Mouse (Mus musculus) urinary bladder, postnatal 25 days (tissue): ENCODE measurements around the gene Als2.

Experiments
- DNase-seq: peaks from one replicate; pipeline ENCODE4 v3.0.0; 2022; ENCODE audit warnings: low spot score

Als2 gene

DNA sequence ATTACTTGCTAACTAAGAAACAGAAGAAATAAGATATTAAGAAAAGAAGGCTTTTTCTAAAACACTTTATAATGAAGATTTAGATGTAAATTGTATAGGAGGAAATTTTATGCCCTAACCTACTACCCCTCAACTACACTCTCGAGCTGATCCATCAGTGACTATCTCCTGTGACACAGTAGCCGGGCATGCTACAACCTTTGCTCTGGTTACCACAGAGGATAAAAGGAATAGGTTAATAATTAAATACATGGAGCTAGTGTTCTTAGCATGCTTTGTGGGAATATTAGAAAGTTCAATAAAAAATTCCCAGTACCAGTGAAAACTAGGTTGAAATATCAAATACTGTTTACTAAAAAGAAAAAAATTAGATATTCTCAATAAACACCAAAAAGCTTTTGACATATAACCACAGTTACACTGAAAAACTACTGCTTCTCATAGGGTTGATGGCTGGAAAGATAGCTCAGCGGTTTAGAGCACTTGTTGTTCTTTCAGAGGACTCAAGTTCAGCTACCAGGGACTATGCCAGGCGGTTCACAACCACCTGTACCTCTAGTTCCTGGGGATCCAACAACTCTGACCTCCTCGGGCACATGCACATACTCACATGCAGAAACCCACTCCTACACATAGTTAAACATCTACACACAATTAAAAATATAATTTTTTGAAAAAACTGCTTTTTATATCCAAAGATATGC lies 24.8 kb downstream of the Als2 start:
- no peak for DNase-seq

DNA sequence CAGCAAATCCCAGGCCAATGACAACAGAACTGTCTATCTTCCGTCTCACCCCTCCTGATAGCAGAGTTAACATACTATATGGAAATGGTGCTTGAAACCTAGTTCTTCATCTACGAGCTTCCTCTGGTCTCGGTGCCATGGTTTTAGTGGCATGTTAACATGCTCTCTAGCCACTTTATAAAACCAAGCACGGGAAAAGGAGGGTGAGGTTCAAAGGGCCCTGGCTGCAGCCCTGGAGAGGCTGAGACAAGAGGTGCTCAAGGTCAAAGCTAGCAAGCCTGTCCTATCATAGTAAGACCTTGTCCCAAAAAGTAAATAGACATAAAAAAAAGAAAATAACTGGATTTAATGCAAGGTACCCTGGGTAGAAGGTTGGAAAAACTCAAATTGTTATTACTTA lies 25.4 kb downstream of the Als2 start:
- no peak for DNase-seq

- DNase-seq: no peak
Observed at GRCm38 (mm10) chr1:59208331-59208730, 28.7 kb downstream of the Als2 start.

DNA sequence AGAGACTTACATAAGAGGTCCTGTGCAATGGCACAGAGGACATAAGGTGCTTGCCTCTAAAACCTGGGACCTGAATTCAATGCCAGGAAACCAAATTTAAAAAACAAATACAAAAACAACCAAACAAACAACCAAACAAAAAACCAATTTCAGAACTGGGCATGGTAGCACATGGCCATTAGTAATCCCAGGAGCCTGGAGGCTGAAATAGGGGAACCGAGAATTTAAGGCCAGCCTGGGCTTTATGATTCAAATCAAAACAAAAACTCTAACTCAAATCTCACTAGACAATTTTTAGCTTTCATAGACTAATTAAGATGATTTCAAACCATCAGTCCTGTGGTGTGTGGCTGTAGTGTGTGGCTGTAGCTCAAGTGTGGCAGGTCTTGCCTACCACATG lies 32.5 kb downstream of the Als2 start:
- DNase-seq: no peak

- DNase-seq: no peak
Observed at GRCm38 (mm10) chr1:59202367-59202766, 34.7 kb downstream of the Als2 start.

DNA sequence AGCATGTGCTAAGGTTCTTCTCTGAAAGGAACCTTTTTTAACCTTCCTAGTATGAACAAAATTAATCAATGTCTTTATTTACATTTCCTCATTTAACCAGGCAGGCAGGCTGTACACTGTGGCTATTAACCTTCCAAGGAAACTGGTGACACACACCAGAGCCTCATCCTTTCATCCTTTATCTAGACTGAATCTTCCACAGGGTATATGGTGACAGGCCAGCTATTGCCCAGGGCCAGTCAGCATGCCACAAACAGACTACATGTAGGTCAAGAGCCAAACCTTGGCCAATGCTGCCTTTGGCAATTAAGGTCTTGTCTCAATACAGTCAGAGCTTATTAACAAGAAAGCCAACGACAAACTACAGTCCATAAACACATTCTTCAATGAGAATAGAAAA lies 35.5 kb downstream of the Als2 start:
- DNase-seq: no peak

GRCm38 (mm10) chr1:59200960-59201359 lies 36.1 kb downstream of the Als2 start:
- no peak for DNase-seq

DNA sequence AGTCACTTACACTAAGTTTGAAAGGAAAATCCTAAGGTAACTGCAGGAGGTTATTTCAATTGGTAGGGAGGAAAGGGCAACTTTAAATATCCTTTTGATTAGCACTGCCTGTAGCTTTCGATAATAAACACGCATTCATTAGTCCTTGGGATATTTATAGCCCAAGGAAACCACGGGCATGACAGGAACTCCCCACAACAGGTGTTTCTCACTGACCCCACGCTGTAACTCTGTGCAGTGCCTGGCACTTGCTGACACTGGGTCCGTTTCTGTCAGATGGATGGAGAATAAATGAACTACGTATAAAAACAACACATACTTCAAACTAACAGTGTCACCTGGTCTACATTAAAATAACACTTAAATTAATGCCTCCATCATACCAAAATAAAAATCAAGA lies 42.1 kb downstream of the Als2 start:
- DNase-seq: no peak

DNA sequence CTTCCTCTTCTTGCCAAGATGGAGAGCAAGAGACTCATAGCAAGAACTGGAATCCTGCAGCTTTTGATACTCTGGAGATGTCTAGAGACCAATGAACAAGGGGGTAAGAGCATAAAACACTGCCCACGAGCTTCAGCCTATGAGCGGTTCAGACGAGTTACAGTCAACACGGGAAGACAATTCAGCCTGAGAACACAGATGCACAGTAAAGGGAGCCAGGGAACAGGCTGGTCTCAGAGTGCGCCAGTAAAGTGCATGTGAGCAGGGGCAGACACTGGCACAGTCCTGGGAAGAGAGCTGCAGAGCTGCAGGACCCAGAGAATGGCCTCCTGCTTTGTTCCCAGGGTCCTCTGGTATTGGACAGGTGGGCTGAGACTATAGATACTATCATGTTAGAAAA lies 49.2 kb downstream of the Als2 start:
- no peak for DNase-seq

- no peak for DNase-seq
Observed at GRCm38 (mm10) chr1:59186317-59186716, 50.7 kb downstream of the Als2 start.

- DNase-seq: no peak
Observed at GRCm38 (mm10) chr1:59185410-59185809, 51.6 kb downstream of the Als2 start.

DNA sequence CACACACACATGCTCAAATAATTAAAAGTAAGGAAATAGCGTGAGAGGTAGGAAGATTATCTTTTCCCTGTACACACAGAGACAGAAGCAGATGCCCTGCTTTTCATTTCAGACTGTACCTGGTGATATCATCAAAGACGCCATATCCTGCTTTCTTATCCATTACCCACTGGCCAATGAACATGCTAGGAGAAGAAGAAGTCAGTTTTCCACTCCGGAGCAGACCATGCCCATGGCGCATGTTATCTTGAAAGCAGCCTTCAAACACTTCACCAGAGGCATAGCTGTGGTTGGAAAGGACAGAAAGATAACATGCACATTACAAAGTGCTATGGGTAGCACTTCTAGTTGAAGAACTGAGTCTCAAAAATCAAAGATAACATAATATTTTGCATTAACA lies 54.0 kb downstream of the Als2 start:
- no peak for DNase-seq

DNA sequence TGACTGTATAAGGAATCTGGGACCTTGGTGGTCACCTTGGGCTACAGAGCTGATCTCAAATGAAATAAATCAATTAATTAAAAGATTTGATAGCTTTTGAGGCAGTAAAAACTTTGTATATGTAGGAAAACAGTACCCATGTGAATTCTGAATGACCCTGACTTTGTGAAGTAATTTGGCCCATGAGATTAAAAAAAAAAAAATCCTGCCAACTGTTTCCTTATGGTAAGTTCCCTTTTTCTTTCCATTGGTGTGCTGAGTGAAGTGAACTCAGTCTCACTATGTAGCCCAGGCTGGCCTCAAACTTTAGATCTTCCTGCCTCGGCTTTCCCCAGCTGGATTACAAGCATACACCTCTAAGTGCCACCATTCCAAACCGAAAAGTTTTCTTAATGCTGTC lies 54.7 kb downstream of the Als2 start:
- no peak for DNase-seq

DNA sequence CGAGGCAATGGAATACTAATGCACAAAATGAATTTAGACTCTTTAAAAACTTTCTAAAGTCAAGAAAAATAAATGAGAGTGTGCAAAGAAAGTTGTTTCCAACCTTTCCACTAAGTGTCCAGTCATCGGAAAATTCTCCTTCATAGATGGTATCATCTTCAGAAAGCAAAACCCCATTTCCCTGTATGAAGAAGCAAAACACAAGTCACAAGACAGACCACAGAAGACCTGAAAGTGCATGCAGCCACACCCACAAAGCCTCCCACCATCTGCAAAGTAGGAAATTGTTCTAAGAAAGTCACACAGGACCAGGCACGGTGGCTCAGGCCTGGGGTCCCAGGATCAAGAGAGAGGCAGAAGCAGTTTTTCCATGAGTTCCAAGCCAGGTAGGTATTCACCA lies 57.0 kb downstream of the Als2 start:
- no peak for DNase-seq

- DNase-seq: no peak
Observed at GRCm38 (mm10) chr1:59178401-59178800, 58.6 kb downstream of the Als2 start.

- DNase-seq: no peak
Observed at GRCm38 (mm10) chr1:59174514-59175373, 62.3 kb downstream of the Als2 start.

DNA sequence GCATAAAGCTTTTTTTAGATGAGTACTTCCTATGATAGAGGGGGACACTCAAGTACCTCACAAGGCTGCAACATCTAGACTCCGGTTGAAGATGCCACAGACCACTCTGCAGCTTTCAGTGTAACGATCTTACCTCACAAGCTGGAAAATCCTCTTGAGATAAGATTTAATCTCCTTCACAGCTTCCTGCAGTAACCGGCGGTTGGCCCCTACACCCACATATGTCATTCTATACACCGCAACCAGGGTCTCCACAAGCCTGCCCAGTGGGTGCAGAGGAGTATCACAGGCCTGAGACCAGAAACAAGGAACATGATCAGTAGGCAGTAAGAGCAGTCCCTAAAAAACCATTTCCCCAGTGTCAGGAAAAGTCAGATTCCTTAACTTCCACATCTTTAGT lies 64.0 kb downstream of the Als2 start:
- DNase-seq: no peak

- DNase-seq: no peak
Observed at GRCm38 (mm10) chr1:59171875-59172274, 65.2 kb downstream of the Als2 start.

DNA sequence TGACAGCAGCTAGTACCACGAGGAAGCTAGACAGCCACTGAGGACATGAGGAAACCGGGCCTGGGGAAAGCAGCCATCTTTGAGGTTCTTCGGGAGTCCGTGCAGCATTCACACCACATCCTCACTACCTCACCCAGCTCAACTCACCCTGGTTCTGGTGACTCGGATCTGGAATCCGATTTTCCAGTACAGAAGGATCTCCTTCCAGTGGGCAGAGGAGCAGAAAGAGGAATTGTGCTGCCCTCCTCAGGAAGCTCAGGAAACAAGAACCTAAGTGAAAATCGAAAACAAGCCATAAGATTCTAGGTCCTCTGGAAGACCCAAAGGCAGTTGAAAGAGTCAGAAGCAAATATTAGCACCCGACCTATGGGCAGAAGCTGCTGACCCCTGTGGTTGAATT lies 66.7 kb downstream of the Als2 start:
- DNase-seq: no peak

DNA sequence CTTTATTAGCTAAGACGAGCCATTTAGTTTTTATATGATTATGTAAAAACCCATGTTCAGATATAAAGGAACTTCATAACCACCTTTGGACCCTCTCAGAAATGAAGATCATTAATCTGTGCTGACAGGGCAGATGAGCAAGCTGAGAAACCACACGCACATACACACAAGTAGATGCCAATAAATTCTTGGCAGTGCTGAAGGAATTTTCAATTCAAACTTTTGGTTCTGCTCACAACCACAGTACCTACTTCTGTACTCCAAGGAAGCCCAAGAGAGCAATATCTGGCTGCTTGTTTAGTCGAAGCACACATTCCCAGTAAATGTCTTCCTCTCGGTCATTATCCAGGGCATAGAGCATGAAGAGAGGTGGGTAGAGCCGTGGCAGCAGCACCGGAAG lies 67.4 kb downstream of the Als2 start:
- DNase-seq: no peak

DNA sequence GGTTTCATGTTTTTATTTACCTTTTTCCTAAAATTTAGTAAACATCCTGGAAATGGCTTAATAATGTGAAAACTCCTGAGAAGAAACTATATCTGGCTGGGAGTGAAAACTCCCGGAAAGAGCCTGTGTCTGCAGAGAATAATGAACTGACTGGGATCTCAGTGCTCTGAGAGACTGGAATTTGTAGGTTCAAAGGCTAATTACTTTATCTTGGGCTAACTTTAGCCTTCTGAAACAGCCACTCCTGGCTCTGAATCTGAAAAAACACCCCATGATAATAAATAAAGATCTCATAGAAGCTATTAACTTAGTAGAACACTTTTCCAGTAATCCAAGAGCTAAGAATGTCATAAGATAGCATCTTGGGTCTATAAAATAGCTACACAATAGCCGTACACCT lies 68.5 kb downstream of the Als2 start:
- no peak for DNase-seq

- DNase-seq: no peak
Observed at GRCm38 (mm10) chr1:59167654-59168425, 69.2 kb downstream of the Als2 start.
